Mouse (Mus musculus): ENCODE measurements around the gene Mrps10. TPM values are rescaled to one million over a fixed set of nuclear protein-coding genes. Genes with fewer than 3 reads are reported as not detected.
A peak's percentile ranks its signal among the peaks of the same experiment; 100 is the strongest.
"Not testable (repeated sequence)": the region's sequence is repeated elsewhere in the genome, so short reads cannot be mapped to it uniquely, and the experiment has no call there.

Mrps10 gene
- polyA plus RNA-seq, 1 experiment from 2014 or later = 74.1 TPM

DNA sequence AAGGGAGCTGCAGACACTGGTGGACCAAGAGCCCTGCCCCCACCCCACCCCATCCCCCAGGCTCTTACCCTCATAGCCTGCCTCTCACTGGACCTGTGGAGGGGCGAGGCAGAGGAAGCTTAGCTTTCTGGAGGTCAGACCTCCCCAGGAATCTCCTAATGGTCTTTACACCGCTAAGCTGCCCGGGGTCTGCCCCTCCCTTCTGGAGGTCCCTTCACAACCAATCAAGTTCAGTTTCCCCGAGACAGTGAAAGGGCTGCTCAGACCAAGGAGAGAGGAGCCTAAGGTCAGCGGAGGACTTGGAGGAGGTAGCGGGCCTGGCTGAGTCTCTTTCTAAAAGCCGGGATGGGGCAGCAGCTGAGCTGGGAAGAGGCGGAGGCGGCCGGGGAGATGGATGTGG lies 16.5 kb downstream of the Mrps10 start, which contains the start of gene Guca1b:
TSS of gene Guca1b (plus strand) at position 249 of the 400 bp plus-strand sequence.
- no peak for ATAC-seq (ENCODE audit: low FRiP score, low read depth)
- Histone ChIP-seq H3K4me1 (no peaks in the 10 kb centered on the region), H3K9ac (no peak within 1 kb of the TSS), H3K27me3 (0 out of 2 replicates have a peak, but pooled peaks cover 3% of the 10 kb centered on the region), H3K9me3 (no peaks in the 10 kb centered on the region), H3K36me3 (peaks cover 17% of the 10 kb centered on the region), H3K27ac (no peak within 1 kb of the TSS), H3K4me3 (no peak within 1 kb of the TSS), H3K4me2 (replicated peaks) (no peak within 1 kb of the TSS)
- 34% methylated on average over 10 of the region's 10 CpGs for WGBS

DNA sequence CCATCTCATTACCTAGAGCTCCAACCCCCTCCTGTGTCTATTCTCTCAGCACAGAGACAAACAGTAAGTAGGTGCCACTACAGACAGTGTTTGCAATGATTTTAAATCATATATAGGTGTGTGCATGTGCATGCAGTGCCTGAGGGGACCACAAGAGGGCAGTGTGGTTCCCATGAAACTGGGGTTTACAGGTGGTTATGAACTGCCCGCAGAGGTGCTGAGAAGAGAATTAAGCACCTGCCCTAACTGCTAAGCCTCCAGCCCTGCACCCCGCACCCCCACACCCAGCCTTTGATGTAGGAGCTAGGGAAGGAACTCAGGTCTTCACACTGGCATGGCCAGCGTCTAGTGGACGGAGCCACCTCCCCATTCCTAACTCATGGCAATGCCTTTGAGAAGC lies 18.0 kb downstream of the Mrps10 start:
- ATAC-seq (ENCODE audit: low FRiP score, low read depth) = no peak

DNA sequence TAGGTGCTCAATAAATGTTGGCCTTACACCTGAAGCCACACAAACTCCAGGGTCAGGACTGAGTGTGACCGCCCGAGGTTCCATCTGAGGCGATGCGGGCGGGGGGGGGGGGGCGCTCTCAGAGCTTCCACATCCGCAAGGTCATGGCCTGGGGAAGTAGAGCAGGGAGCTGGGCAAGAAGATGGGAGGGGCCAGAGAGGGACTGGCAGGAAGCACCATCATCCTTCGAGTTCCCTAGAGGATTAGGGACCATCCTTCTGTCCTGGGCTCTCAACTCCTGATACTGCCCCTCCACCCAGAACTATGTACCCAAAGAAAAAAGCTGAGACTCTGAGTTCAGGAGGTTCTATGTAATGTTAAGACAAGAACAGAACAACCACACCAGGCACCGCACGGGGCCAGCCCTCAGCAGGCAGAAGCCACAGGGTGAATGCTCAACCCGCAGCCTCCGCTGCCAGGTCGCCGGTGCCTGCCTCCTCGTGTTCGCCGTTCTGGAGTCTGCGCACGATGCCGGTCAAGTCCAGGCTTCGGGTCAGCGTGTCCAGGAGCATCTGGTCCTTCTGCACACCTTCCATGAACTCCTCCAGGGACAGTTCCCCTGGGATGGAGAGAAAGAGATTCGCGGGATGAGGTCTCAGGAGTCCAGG lies 25.7 kb downstream of the Mrps10 start:
- Histone ChIP-seq H3K4me2 (replicated peaks) (peak overlapping the region; percentile 58), H3K27me3 (peaks cover 49% of the 10 kb centered on the region), H3K27ac (no peak overlapping the region), H3K9ac (peak overlapping the region; percentile 40; the same call in 1 of the 2 replicates), H3K36me3 (no peaks in the 10 kb centered on the region), H3K9me3 (no peaks in the 10 kb centered on the region), H3K4me1 (peaks cover 11% of the 10 kb centered on the region), H3K4me3 (peak overlapping the region; percentile 35)
- no peak for ATAC-seq (ENCODE audit: low FRiP score, low read depth)
- 17% methylated on average over 23 of the region's 24 CpGs for WGBS

More for the DNA sequence above, 18.0 kb downstream of the Mrps10 start:
- Histone ChIP-seq H3K4me2 (replicated peaks) (no peak overlapping the region), H3K27ac (no peak overlapping the region), H3K36me3 (0 out of 2 replicates have a peak, but pooled peaks cover 3% of the 10 kb centered on the region), H3K9me3 (no peaks in the 10 kb centered on the region), H3K4me1 (no peaks in the 10 kb centered on the region), H3K27me3 (peaks cover 3% of the 10 kb centered on the region; the same call in 1 of the 2 replicates), H3K9ac (no peak overlapping the region), H3K4me3 (no peak overlapping the region)
- WGBS = 57% methylated on average over 4 of the region's 4 CpGs

DNA sequence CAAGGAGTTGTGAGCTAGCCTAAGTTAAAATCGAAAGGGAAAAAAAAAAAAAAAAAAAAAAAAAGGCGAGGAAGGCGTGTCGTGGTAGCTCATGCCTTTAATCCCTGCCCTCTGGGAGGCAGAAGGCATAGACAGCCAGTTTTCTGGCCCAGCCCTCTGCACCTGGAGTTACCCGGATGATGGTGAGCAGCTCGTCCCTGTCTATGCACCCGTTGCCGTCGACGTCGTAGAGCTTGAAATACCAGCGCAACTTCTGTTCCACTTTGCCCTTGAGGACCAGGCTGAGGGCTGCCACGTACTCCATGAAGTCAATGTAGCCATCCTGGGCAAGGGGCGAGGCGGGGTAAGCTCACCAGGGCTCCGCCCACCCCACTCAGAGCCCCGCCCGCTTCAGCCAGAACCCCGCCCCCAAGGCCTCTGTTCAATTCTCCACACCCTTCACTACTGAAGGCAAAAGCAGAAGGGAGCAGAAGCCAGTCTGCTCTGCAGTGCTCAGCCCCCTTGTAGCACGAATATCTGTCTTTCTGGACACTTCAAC lies 26.8 kb downstream of the Mrps10 start:
- Histone ChIP-seq H3K4me1 (peaks cover 11% of the 10 kb centered on the region), H3K36me3 (no peaks in the 10 kb centered on the region), H3K9me3 (no peaks in the 10 kb centered on the region), H3K9ac (peak overlapping the region; percentile 40; the same call in 1 of the 2 replicates), H3K27me3 (peaks cover 60% of the 10 kb centered on the region), H3K27ac (no peak overlapping the region), H3K4me2 (replicated peaks) (peak overlapping the region; percentile 58), H3K4me3 (peak overlapping the region; percentile 35)
- WGBS = 2% methylated on average over 19 of the region's 20 CpGs
- peak; percentile 48; the same call in 1 of the 2 replicates for ATAC-seq (ENCODE audit: low FRiP score, low read depth)

DNA sequence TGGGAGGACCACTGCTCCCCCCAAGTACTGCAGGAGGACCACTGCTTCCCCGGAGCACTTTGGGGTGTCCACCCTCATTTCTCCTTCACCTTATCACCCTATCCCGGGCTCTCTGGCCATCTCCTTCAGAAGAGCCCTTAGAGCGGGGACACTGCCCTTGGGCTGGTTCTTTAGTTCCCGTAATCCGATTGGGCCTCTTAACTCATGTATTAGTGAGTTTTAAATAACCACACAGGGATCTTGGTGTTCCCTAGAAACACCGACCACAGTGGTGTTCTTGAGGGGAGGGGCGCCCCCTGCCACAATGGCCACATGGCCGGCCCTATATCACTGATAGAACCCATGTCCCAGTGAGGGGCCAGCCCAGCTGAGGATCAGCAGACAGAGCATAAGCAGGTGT lies 30.4 kb downstream of the Mrps10 start:
- no peak for ATAC-seq (ENCODE audit: low FRiP score, low read depth)
- peaks cover 11% of the 10 kb centered on the region for H3K4me1 ChIP-seq
- 86% methylated on average over 8 of the region's 8 CpGs for WGBS

DNA sequence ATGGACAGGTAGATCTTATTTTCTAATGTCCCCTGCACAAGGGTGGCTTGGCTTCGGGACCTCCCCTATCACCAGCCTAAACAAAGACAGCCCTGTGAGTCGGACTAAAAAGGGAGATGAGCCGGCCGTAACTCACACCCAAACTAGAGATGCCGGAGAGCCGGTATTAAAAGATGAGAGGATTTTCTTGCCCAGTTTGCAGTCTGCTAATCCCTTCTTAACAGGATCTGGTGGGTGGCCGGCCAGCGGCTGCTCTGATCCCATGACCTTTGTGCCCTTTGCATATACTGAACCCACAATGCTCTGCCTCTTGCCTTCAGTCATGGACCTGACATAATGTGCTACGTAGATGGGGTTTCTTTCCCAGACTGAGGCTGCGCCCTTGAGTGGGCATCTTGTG lies 31.8 kb downstream of the Mrps10 start, which contains the start of gene Guca1a:
TSS of gene Guca1a (minus strand) at position 134 of the 400 bp plus-strand sequence.
- 43% methylated on average over 10 of the region's 10 CpGs for WGBS
- no peaks in the 10 kb centered on the region for H3K9me3 ChIP-seq
- no peak within 1 kb of the TSS for H3K27ac ChIP-seq
- H3K36me3 ChIP-seq = no peaks in the 10 kb centered on the region
- H3K4me2 ChIP-seq (replicated peaks) = no peak within 1 kb of the TSS
- 0 out of 2 replicates have a peak, but pooled peaks cover 1% of the 10 kb centered on the region for H3K4me1 ChIP-seq
- peaks cover 56% of the 10 kb centered on the region for H3K27me3 ChIP-seq
- H3K4me3 ChIP-seq = no peak within 1 kb of the TSS
- no peak for ATAC-seq (ENCODE audit: low FRiP score, low read depth)
- no peak within 1 kb of the TSS for H3K9ac ChIP-seq

More for the DNA sequence above, 30.4 kb downstream of the Mrps10 start:
- Histone ChIP-seq H3K9me3 (no peaks in the 10 kb centered on the region), H3K4me2 (replicated peaks) (no peak overlapping the region), H3K4me3 (no peak overlapping the region), H3K36me3 (no peaks in the 10 kb centered on the region), H3K27ac (no peak overlapping the region), H3K9ac (no peak overlapping the region), H3K27me3 (peaks cover 63% of the 10 kb centered on the region)

DNA sequence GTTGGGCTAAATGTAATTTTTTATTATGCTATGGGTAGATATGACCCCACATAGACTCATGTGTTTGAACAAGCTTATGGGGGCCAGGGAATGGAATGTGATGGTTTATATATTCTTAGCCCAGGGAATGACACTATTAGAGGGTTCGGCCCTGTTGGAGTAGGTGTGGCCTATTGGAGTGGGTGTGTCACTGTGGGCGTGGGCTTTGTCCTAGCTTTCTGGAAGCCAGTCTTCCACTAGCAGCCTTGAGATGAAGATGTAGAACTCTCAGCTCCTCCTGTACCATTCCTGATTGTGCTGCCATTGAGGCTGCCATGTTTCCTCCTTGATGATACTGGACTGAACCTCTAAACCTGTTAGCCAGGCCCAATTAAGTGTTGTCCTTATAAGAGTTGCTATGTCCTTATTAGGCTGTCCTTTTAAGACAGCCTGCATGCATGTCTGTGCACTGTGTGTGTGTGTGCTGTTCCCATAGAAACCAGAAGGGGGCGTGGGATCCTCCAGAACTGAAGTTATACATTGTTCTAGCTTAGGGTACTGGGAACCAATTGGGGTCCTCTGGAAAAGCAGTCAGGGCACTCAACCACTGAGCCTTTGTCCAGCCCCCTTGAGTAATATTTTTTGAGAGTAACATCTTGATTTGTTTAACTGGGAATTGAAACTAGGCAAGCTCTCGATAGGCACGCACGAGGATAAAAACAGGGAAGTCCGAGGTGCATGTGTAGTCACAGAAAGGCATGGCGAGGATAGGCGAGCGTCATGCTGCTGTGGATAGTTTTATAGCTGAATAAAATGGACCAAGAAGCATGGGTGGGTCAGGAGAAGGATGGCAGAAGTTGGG lies 39.2 kb downstream of the Mrps10 start:
- Histone ChIP-seq H3K4me2 (replicated peaks) (no peak overlapping the region), H3K4me3 (no peak overlapping the region), H3K4me1 (no peaks in the 10 kb centered on the region), H3K36me3 (no peaks in the 10 kb centered on the region), H3K9me3 (no peaks in the 10 kb centered on the region), H3K27ac (no peak overlapping the region), H3K27me3 (peaks cover 68% of the 10 kb centered on the region), H3K9ac (no peak overlapping the region)
- WGBS = 54% methylated on average over 10 of the region's 10 CpGs
- no peak for ATAC-seq (ENCODE audit: low FRiP score, low read depth)

DNA sequence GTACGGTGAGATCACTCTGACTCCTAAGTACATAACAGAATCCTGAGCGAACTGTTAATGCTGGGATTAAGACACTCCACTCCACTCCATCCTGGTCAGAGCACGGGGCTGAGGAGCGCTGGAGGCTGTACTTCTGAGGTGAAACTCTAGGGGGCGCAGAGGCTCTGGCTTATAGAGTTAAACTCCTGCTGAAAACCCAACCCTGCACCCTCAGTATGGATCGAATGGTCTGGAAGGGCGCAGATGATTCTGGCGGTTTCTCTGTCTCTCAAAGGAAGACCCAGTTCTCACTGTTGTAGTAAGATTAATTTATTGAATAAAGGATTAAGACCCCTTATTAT lies 39.8 kb downstream of the Mrps10 start:
- no peak for ATAC-seq (ENCODE audit: low FRiP score, low read depth)
- H3K36me3 ChIP-seq = no peaks in the 10 kb centered on the region
- H3K9ac ChIP-seq = no peak overlapping the region
- no peak overlapping the region for H3K27ac ChIP-seq
- no peak overlapping the region for H3K4me3 ChIP-seq
- WGBS = 31% methylated on average over 8 of the region's 8 CpGs
- H3K4me1 ChIP-seq = no peaks in the 10 kb centered on the region
- no peaks in the 10 kb centered on the region for H3K9me3 ChIP-seq
- H3K27me3 ChIP-seq = peaks cover 71% of the 10 kb centered on the region
- no peak overlapping the region for H3K4me2 ChIP-seq (replicated peaks)

DNA sequence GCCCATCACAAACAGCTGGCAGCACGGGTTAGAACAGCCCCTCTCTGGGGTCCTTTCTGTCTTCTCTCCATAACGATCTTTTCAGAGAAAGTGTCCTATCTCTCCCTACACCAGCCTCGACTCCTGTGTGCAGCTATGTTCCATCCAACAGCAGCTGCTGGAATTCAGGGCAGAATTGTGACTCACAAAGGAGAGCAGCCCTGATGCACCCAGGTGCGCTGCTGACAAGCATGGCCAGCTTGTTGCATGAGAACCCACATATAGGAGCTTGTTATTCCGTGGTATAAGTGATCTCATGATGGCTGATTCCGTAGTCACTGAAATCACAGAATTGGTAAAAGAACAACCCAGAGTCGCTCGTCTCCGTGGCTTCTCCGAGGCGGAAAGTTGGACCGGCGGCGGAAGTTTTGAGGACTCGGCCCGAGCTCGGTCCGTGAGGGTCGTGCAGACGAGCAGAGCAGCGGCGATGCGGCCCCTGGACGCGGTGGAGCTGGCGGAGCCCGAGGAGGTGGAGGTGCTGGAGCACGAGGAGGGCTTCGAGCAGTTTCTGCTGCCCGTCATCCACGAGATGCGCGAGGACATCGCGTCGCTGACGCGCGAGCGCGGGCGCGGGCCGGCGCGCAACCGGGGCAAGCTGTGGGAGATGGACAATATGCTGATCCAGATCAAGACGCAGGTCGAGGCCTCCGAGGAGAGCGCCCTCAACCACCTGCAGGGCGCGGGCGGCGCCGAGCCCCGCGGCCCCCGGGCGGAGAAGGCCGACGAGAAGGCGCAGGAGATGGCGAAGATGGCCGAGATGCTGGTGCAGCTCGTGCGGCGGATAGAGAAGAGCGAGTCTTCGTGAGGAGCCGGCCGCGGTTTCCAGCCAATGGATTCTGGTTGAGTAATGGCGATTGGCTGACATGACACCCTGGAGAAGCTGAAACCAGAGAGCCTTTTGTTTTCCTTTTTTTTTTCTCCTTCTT lies 41.5 kb downstream of the Mrps10 start:
- H3K36me3 ChIP-seq; H3K27ac ChIP-seq; H3K9me3 ChIP-seq; H3K4me1 ChIP-seq; ATAC-seq (ENCODE audit: low FRiP score, low read depth): not testable (repeated sequence)
- Histone ChIP-seq H3K27me3 (peaks cover 79% of the 10 kb centered on the region), H3K4me2 (replicated peaks) (peak overlapping the region; percentile 69), H3K4me3 (peak overlapping the region; percentile 43), H3K9ac (peak overlapping the region; percentile 55; the same call in 1 of the 2 replicates)
- WGBS = 3% methylated on average over 74 of the region's 74 CpGs

DNA sequence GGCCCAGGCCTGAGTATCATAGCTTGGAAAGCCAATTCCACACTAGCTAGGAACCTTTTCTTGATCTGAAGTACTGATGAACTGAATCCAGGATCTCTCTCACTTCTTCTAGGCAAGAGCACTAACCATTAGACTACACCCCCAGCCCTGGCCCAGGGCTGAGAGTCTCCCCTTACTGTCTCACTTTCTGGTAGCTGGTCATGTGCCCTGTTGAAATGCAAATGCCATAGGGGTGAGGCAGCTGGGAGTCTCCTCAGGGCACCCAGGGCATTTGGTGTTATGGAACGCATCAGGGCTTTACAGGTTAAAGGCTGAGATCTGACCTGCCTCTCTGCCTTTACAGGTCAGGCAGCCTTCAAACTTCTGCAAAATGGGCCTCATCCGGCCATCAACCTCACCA lies 51.5 kb downstream of the Mrps10 start:
- no peak overlapping the region for H3K27ac ChIP-seq
- H3K4me3 ChIP-seq = no peak overlapping the region
- no peak overlapping the region for H3K9ac ChIP-seq
- no peaks in the 10 kb centered on the region; the same call in 1 of the 2 replicates for H3K9me3 ChIP-seq
- H3K27me3 ChIP-seq = peaks cover 2% of the 10 kb centered on the region; the same call in 1 of the 2 replicates
- WGBS = 59% methylated on average over 2 of the region's 2 CpGs
- H3K4me1 ChIP-seq = no peaks in the 10 kb centered on the region
- ATAC-seq (ENCODE audit: low FRiP score, low read depth) = no peak
- H3K4me2 ChIP-seq (replicated peaks) = no peak overlapping the region
- no peaks in the 10 kb centered on the region for H3K36me3 ChIP-seq

DNA sequence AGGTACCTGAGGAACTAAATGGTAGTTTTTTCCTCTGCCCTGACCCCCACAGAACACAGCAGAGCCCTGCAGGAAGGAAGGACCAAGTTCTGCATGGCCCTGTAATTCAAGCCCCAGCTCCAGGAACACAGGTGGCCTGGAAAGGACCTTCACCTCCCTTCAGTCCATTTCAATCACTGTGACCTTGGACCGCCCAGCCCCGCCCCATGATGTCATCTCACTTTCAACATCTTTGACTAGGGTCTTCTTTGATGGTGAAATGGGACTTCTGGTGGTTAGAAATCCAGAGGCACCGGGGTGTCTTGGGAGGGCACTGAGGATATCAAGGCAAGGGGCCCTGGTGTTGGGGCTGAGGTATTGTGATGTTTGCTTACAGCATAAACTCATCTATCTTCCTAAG lies 52.9 kb downstream of the Mrps10 start:
- no peaks in the 10 kb centered on the region for H3K27me3 ChIP-seq
- H3K9me3 ChIP-seq = no peaks in the 10 kb centered on the region; the same call in 1 of the 2 replicates
- H3K9ac ChIP-seq = no peak overlapping the region
- ATAC-seq (ENCODE audit: low FRiP score, low read depth) = no peak
- H3K4me3 ChIP-seq = no peak overlapping the region
- H3K36me3 ChIP-seq = no peaks in the 10 kb centered on the region
- H3K27ac ChIP-seq = no peak overlapping the region
- H3K4me1 ChIP-seq = no peaks in the 10 kb centered on the region
- WGBS = 76% methylated on average over 3 of the region's 3 CpGs
- no peak overlapping the region for H3K4me2 ChIP-seq (replicated peaks)

All from limb, embryonic 13.5 days (tissue).